Mouse (Mus musculus): ENCODE measurements around the gene Patz1.
A peak's percentile ranks its signal among the peaks of the same experiment; 100 is the strongest.

Gene Patz1

DNA sequence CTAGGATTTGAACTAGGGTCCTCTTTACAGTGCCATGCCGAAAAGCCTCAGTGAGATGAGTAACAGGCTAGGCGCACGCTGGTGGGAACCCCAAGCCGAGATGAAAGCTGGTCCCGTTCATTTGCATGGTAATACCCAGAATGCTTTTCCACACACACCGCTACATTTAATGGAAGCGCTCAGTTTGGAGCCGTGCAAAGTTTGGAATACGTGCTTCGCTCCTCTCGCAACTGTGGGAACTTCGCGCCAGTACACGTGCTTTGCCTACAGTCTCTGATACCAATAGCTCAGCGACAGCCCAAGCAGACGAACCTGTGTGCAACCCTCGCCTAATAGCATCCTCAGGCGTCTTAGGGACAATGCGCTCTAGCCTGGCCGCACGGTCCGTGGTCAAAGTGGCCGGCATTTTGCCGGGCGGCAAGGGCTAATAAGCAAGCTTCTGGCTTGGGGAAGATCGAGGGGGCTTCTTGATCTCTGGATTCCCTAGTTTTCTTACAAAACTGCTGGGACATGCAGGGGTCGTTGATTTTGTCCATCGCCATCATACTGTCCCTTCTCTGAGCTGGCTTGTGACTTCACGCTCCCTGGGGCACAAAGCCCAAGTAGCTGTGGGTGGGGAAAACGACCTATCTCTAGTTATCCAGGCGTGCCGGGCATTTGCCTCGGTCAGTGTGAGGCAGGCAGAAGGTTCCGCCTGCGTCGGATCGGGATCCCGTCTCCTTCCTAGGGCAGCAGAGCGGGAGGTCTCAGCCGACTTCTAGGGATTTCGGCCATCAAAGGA lies at the start of gene Patz1:
Gene Patz1, plus strand, starts transcription at position 354 of the 781 bp plus-strand sequence.
- peak; percentile 37 for DNase-seq

DNA sequence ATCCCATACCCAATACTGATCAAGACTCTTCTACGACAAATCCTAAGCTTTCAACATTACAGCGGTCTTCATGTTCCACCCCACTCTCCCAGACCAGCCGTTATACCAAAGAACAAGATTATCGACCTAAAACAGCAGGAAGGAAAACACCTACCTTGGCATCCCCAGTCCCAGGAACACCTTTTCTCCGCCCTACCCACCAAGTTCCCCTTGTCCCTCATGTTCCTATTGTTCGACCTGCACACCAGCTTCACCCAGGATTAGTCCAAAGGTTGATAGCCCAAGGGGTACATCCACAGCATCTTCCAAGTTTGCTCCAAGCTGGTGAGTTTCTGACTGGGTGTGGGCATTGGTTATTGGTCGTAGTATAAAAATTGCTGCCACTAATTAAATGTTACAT lies 46.3 kb upstream of the Patz1 start:
- DNase-seq, result no peak

DNA sequence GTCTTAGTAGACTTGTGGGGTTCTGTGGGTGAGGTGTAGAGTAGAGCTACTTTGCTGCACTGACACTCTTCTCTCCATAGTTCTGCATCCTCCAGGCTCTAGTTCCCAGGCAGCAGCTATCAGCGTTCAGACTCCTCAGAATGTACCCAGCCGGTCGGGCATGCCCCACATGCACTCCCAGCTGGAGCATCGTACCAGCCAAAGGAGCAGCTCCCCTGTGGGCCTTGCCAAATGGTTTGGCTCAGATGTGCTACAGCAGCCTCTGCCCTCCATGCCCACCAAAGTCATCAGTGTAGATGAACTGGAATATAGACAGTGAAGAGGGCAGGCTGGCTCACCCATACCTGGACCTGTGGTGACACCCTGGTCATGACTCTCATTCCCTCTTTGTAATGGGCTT lies 44.9 kb upstream of the Patz1 start:
- no peak for DNase-seq

DNA sequence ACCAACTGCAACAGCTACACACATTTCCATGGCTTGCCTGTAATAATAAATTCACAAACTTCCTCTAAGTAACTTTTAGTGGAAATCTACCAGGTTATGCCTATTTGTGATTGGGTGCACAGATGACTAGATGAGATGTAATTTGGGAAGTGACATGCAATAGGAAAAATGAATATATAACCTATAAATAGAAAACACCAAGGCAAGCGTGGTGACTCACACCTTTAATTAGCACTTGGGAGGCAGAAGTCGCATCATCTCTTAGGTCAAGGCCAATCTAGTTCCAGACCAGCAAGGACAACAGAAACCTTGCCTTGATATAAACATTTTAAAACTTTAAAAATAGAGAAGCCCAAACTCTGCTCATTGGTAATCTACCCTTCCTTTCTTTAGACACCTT lies 41.3 kb upstream of the Patz1 start:
- DNase-seq, result no peak

DNA sequence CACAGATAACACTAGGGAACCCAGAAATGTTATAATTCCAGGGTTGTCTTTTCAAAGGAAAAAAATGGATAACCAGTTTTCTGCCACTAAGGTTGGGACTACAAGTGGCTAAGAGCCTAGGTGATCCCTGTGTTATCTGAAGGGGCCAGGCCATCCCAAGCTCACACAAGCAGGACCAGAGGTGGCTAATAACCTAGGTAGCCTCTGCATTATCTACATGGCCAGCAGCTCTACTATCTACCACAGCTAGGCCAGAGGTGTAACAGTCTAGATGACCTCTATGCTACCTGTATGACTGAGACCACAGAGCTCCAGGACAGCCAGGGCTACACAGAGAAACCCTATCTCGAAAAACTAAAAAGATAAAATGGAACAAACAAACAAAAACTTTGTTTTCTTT lies 29.1 kb upstream of the Patz1 start:
- no peak for DNase-seq

DNA sequence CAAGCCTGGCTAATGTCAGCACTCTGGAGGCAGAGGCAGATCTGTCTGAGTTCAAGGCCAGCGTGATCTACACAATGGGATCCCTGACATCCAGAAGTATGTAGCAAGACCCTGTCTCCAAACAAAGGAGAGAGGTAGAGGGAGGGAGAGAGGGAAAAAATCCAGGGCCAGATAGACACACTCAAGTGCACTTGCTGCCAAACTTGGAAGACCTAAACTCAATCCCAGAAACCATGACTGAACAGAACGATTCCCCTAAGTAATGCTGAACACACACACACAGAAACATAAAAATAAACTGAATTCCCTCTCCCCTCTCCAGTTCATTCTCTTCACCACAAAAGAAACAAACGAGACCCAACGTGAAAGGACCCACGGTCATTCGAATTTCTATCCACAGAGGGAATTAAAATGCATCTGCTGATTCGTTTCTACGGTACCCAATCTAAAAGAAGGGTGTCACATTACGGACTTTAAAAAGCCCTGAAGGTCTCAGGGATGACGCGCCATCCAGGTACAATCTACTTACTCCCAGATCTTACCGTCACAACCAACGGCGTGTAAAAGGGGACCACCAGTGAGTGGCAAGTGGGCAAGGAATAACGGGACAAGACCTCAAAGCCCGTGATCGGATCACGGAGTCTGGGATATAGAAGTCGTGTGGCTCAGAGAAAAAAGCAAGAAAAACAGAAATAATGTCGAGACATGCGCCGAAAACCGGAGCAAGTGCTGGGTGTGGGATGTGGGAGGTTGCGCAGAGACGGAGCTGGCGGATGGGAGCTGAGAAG lies 23.2 kb upstream of the Patz1 start:
- no peak for DNase-seq

DNA sequence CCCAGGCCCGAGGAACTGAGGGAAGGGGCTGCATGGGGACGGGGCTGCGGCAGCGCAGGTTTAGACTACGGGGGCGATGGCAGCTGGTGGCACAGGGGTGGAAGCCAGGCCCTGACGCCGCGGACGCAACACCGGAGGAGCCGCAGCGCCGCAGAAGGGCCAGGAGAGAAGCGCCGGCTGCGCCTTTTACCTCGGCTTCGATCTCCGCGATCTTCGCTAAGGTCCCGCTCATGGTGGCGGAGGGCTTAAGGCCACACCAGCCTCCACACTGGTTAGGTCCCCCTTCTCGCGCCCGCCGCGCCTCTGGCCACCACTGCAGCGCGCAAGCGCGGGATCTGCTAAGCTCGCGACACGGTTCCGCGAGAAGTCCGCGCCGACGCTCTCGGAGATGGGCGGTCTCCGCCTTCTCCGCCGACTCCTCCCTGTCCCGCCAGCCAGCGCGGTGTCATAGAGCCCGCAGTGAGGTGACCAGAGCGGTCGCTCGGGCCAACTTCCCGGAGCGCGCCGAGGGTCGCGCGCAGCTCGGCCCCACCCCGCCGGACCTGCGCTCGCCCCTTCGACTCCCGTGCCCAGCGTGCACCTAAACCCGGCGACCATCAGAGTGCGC lies 22.5 kb upstream of the Patz1 start, which contains the start of gene Drg1:
Gene Drg1, minus strand, starts transcription at position 337 of the 607 bp plus-strand sequence.
- DNase-seq, result peak; percentile 92

DNA sequence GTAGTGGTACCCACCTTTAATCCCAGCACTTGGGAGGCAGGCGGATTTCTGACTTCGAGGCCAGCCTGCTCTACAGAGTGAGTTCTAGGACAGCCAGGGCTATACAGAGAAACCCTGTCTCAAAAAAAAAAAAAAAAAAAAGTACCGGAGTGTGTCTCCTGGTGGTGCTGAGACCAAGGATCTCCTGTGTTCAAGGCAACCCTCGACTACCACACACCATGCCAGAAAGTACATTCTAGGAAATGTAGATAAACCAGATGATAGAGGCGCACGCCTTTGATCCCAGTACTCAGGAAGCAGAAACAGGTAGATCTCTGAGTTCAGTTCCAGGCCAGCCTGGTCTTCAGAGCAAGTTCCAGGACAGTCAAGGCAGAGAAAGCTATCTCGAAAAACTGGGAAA lies 21.5 kb upstream of the Patz1 start:
- DNase-seq, result no peak

DNA sequence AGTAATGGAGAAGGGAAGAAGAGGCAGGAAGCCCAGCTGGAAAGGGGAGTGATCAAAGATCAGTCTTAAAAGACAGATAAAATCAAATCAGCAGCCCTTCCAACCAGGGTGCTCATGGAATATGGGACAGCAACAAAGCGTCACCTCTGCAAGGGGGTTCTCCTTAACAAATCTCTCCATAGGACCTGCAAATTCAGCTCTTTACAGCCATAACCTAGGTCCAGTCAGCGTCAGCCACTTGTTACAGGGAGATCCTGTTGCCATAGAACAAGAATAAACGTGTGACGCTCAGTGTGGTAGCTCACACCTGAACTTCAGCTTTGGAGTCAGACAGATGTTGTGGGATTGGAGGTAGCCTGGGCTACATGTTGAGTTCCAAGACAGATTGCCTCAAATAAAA lies 19.4 kb upstream of the Patz1 start:
- DNase-seq, result no peak

DNA sequence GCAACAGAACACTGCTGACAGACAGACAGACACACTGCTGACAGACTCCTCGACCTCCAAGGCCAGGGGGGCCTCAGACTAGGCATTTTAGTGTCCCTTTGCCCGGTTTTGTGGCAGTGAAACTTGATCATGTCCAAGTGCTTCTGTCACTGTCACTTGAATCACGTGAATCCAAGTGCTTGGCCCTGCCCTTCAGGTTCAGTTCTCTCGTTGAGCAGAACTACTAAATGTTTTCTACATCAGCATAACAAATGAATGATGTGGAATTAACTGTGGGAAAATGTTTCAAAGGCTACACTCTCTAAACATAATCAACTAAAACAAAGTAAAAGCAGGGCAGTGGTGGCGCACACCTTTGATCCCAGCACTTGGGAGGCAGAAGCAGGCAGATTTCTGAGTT lies 10.3 kb upstream of the Patz1 start:
- no peak for DNase-seq

DNA sequence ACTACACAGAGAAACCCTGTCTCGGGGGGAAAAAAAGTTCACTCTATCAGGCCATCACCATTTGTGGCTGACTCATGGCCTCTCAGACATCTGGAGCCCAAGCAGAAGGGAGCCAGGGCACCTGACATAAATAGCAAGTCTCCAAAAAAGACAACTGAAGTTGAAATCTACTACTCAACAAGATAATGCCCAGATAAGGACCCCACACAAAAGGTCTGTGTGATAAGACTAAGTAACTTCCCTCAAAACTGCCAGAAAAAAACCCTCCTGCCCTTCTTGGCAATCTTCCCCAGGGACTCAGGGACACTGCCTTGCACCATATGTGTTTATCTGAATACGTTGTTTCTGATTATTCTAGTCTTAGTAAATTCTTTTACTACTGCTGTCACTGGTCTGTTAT lies 8.9 kb upstream of the Patz1 start:
- no peak for DNase-seq

DNA sequence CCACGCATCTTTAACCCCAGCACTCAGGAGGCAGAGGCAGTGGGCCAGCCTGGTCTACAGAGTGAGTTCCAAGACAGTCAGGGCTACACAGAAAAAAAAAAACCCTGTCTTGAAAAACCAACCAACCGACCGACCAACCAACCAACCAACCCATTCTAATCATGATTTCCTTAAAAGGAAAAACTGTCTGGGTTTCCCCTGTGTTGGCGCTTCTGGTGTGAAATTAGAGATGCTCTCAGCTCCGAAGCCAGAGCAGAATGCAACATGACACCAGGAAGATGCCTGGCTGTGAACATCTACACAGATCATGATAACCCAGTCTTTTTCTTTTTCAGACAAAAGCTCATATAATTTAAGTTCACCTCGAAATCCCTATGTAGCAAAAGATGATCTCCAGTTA lies 5.8 kb upstream of the Patz1 start:
- DNase-seq, result no peak

DNA sequence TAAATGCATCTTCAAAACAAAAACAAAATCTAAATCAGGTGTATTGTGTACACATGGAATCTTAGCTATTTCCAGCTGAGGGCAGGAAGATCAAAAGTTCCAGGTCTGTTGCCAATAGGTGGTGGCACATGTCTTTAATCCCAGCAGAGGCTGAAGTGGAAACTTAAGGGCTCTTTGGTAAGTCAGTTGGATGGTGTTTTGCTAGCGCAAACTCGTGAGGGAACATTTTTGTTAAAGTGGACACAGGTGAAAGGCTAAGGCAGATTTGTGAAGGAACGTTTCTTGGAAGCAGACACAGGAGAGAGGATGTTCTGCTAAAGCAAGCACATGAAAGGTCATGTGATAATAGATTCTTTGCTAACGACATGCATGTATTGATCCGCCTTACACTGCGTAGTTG lies 5.0 kb upstream of the Patz1 start:
- no peak for DNase-seq

DNA sequence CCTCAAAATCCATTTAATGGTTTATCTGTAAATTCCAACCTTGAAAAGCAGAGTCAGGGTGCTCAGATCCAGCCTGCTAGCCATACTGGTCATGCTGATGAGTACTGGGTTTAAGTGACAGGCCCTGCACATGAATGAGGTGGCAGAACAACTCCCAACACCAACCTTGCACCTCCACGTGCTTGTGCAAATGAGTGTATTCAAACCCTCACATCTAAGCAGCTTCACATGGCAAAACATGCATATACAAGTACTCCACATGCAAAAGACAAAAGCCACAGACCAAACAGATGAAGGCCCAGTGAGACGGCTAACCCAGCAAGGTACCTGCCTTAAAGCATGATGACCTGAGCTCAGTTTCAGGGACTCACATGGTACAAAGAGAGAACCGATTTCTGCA lies 2.7 kb upstream of the Patz1 start:
- no peak for DNase-seq

DNA sequence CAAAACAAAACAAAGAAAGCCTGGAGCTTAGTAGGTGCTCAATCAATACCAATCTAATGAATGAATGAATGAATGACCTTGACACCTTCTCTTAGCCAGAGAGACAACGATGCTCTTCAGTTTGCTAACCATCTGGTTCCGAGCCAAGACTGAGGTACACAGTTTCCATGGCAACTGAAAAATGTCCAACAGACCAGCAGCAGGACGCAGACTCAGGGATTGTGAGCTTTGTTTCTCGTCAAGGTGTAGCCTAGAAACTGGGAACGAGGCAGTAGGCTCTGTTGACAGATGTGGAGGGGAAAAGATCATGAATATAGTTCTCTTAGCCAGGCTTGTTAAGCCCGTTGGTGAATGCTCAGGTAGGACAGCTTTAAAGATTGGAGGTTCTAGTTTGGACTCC lies 1.5 kb upstream of the Patz1 start:
- no peak for DNase-seq

DNA sequence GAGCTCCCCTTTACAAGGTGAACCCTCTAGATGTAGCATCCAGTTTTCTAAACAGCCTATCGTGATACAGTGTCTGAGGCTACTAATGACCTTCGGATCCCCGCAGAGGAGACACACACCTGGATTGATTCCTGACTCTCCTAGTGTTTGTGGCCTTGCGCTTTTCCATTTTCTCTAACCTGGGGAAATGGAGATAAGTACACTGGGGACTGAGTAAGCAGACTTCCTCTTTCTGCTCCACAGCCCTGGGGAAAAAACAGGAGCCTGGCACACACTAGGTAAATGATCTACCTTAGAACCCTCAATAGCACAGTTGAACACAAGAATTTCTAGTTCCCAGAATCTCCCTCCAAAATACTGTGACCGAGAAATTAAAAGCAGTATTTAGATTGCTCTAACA lies 753 bp upstream of the Patz1 start:
- no peak for DNase-seq

DNA sequence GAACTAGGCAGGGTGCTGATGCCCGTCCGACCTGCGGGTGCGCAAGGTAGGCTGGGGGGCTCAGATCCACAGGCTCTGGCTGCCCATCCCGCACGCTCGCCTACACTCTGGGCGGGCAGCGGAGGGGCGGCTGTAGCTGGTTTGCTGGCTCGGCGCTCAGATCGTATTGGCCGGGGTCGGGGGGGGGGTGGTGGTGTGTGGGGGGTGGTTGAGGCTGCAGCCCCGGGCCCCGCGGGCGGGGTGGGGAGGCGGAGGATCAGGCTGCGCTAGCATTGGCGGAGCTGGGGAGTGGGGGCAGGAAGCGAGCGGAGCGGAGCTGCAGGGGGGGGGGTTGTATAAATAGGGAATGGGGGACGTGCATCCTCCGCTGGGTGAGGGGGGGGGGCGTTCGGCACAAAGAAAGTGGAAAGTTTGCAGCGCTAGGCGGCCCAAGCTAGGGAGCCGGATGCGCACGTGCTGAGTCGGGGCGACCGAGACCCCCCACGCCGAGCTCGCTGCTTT lies 678 bp downstream of the Patz1 start:
- DNase-seq, result peak; percentile 72

DNA sequence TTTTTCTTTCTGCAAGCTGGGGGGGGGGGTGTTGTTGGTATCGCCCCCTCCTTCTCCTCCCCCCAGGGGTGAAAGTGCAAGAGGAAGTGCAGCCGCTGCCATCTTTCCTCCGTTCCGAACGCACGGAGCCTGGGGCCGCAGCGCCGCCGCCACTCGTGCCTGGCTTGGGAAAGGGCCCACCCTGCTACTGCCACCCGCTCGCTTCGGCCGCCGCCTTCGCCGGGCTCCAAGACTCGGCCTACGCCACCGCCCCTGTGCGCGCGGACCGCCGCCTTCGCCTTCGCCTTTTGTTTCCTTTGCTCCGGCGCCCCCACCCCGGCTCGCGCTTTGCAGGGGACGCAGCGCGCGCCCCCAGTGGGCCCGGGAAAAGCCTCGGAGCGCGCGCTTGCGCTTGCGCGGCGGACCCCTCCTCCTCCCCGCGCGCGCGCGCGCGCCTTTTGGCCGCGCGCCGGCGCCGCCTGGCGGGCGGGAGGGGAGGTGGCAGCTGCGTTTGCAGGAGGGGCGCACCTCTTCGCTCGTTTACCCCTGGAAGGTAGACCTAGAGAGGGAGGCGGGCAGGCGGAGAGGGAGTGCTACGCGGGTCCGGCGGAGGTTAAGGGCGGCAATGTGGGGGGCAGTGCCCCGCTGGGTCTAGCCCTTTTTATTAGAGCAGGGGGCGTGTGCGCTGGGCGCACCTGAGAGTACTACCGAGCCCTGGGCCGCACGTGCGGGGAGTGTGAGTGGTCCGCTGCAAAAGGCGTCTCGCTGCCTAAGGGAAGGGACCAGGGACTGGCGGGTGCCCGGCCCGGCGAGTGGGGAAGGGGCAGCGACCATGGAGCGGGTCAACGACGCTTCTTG lies 1.3 kb downstream of the Patz1 start:
- DNase-seq, result peak; percentile 90

DNA sequence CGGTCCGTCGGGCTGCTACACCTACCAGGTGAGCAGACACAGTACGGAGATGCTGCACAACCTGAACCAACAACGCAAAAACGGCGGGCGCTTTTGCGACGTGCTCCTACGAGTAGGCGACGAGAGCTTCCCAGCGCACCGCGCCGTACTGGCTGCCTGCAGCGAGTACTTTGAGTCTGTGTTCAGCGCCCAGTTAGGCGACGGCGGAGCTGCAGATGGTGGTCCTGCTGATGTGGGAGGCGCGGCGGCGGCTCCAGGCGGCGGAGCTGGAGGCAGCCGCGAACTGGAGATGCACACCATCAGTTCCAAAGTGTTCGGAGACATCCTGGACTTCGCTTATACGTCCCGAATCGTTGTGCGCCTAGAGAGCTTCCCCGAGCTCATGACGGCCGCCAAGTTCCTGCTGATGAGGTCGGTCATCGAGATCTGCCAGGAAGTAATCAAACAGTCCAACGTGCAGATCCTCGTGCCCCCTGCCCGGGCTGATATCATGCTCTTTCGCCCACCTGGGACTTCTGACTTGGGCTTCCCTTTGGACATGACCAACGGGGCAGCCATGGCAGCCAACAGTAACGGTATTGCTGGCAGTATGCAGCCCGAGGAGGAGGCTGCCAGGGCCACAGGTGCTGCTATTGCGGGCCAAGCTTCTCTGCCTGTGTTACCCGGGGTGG lies 2.1 kb downstream of the Patz1 start:
- DNase-seq, result peak; percentile 65

DNA sequence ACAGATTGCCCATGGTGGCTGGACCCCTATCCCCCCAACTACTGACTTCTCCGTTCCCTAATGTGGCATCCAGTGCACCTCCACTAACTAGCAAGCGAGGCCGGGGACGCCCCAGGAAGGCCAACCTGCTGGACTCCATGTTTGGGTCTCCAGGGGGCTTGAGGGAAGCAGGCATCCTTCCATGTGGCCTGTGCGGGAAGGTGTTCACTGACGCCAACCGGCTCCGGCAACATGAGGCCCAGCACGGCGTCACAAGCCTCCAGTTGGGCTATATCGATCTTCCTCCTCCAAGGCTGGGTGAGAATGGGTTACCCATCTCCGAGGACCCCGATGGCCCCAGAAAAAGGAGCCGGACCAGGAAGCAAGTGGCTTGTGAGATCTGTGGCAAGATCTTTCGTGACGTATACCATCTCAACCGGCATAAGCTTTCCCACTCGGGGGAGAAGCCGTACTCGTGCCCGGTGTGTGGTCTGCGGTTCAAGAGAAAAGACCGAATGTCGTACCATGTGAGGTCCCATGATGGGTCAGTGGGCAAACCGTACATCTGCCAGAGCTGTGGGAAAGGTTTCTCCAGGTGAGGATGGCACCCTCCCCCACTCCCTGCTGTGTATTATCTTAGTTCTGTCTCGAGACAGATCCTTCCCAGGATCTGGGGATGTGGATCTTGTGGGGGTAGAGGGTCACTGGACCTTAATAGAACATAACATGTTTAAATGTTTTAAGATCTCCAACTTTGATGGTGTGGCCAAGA lies 2.8 kb downstream of the Patz1 start:
- DNase-seq, result peak; percentile 23

DNA sequence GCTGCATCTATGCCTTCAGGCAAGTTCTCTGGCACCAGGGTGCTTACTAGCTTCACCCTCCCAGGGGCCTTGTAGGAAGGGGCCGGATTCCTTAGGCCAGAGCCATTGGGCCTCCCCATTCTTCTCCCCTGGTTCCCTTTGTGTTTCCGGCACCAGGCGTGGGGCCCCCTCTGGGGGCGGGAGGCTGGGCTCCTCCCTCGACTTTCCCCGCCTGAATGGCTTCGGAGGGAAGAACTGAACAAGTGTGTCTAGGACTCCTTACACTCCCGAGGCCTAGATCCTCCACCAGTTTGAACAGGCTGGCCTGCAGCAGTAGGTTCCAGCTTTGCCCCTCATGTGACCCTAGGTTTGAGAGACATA lies 3.4 kb downstream of the Patz1 start:
- DNase-seq, result peak; percentile 38

Data from right cerebral cortex, postnatal 25 days (tissue).